Mouse (Mus musculus) embryonic stem cell, embryonic (primary cell): ENCODE results near the gene Ccdc92.

Experiments
- CTCF ChIA-PET, 4 experiments: fragments of 300-600 bp in 2 of 4; fragments of 350-600 bp in 2 of 4; sonication (Branson Sonifier 250); formaldehyde crosslinking; loops; one replicate each; lab custom pipeline; 2022; ENCODE audit warnings: inconsistent platforms in 2 of 4; lab: Charles Lee
- POLR2A ChIA-PET, 4 experiments: fragments of 300-600 bp in 2 of 4; fragments of 350-600 bp in 2 of 4; sonication (Branson Sonifier 250); formaldehyde crosslinking; loops; one replicate each; lab custom pipeline; 2022; ENCODE audit warnings: antibody characterized with exemption in 4 of 4, inconsistent platforms in 1 of 4; lab: Charles Lee

The Ccdc92 gene

DNA sequence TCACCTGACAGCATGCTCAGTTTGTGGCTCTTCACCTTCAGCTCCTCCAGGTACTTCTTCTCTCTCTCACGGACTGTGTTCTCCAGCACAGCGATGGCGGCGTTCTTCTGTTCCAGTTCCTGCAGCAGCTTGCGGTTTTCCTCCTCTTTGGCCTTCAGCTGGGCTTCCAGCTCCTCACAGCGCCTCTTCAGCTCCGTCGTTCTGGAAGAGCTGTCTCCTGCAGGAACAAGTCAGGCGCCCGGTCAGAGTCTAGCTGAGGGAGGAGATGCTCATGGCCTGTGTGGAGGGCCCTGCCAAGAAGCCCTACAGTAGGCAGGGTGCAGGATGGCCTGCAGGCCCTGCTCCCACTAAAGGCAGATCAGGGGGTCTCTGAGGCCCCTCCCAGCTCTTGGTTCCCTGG, 26.1 kb downstream of the Ccdc92 start:
- POLR2A ChIA-PET, result interaction anchor here in 3 of 4 experiments (0.5 to 2.0 kb wide), 11 partner anchors 8 to 413 kb away, joined by 3 to 7 read pairs (median 4); no protein-coding TSS in a partner anchor
- CTCF ChIA-PET, result interaction anchor here in 2 of 4 experiments (0.5 to 1.5 kb wide), 7 partner anchors 26 to 711 kb away, joined by 3 to 10 read pairs (median 3); partner anchors contain the start of gene Ccdc92 (in 1 of the 2)

- ChIA-PET CTCF (interaction anchor here in 2 of 4 experiments (0.6 to 1.5 kb wide), 3 partner anchors 27 to 698 kb away, joined by 3 read pairs; partner anchors contain the start of gene Ccdc92 (in 1 of the 2)), POLR2A (interaction anchor here in 2 of 4 experiments (1.0 to 2.0 kb wide), 5 partner anchors 9 to 26 kb away, joined by 3 to 6 read pairs (median 4); no protein-coding TSS in a partner anchor)
Measured at GRCm38 (mm10) chr5:124835218-124835617, 27.0 kb downstream of the Ccdc92 start.

GRCm38 (mm10) chr5:124830331-124830730, 31.9 kb downstream of the Ccdc92 start:
- CTCF ChIA-PET, result interaction anchor here in 3 of 4 experiments (0.6 to 1.3 kb wide), 4 partner anchors 44 to 184 kb away, joined by 3 read pairs; no protein-coding TSS in a partner anchor
- POLR2A ChIA-PET, result interaction anchor here in 1 of 4 experiments (1.2 kb wide), 1 partner anchor 10 kb away, joined by 4 read pairs; no protein-coding TSS in a partner anchor

- ChIA-PET POLR2A (no interaction called here), CTCF (interaction anchor here in 1 of 4 experiments (0.6 kb wide), 1 partner anchor 10 kb away, joined by 3 read pairs; no protein-coding TSS in a partner anchor)
Measured at GRCm38 (mm10) chr5:124822128-124822894, 39.9 kb downstream of the Ccdc92 start.

GRCm38 (mm10) chr5:124817050-124817449, 45.2 kb downstream of the Ccdc92 start:
- ChIA-PET POLR2A (interaction anchor here in 2 of 4 experiments (0.5 to 1.7 kb wide), 3 partner anchors 19 to 275 kb away, joined by 3 to 4 read pairs (median 3); no protein-coding TSS in a partner anchor), CTCF (interaction anchor here in 3 of 4 experiments (0.5 to 1.2 kb wide), 7 partner anchors 10 to 595 kb away, joined by 3 to 4 read pairs (median 3); no protein-coding TSS in a partner anchor)

- ChIA-PET POLR2A (interaction anchor here in 1 of 4 experiments (1.8 kb wide), 1 partner anchor 10 kb away, joined by 4 read pairs; no protein-coding TSS in a partner anchor), CTCF (interaction anchor here in 1 of 4 experiments (0.6 kb wide), 1 partner anchor 1976 kb away, joined by 4 read pairs; no protein-coding TSS in a partner anchor)
Measured at GRCm38 (mm10) chr5:124814797-124815196, 47.4 kb downstream of the Ccdc92 start.

DNA sequence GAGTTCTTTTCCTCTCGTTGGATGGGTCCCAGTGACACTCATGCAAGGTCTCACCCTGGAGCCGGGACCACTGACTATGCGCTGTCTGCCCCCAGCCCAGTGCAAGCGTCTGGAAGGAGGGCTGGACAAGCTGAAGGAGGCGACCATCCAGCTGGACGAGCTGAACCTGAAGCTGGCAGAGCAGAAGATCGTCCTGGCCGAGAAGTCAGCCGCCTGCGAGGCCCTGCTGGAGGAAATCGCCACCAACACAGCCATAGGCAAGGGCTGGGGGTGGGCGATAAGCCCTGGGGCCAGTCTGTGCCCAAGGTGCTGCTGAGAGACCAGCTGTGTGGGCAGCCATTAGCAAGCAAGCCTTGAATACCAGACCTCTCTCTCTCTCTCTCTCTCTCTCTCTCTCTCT, 49.8 kb downstream of the Ccdc92 start:
- ChIA-PET POLR2A (no interaction called here), CTCF (interaction anchor here in 1 of 4 experiments (0.7 kb wide), 1 partner anchor 10 kb away, joined by 3 read pairs; no protein-coding TSS in a partner anchor)

DNA sequence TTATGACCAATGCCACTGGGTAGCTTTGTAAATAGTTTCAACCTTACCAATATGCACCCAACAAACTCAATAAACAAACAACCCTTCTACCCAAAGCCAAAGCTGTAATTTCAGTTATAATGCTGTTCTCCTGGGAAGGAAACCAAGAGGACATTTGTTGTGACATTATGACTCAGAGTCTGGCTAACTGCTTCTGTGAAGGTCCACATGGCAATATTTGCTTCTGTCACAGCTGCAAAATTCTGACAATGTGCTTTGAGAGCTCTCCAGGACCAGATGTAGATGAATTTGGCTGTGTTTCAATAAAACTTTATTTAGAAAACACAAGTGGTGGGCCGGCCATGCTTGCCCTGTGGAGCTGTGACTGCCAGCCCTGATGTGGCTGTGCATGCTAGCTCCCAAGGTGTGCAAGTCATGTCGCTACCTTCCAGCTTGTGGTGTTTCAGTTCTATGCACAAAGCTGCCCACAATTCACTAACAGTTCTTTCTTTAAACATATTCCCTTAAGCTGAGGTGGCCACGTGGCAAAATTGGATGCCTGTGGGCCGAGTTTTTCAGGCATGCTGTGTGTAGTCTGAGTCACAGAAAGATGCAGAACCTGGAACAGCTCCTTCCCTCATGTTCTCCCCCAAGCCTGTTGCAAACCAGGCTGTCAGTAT, 52.4 kb downstream of the Ccdc92 start:
- ChIA-PET POLR2A (interaction anchor here in 1 of 4 experiments (0.6 to 1.0 kb wide), 2 partner anchors 37 to 173 kb away, joined by 3 read pairs; no protein-coding TSS in a partner anchor), CTCF (no interaction called here)

GRCm38 (mm10) chr5:124792112-124792511, 70.1 kb downstream of the Ccdc92 start:
- CTCF ChIA-PET, result interaction anchor here in 1 of 4 experiments (0.5 to 3.1 kb wide), 3 partner anchors 10 to 575 kb away, joined by 3 to 13 read pairs (median 5); no protein-coding TSS in a partner anchor
- POLR2A ChIA-PET, result no interaction called here

DNA sequence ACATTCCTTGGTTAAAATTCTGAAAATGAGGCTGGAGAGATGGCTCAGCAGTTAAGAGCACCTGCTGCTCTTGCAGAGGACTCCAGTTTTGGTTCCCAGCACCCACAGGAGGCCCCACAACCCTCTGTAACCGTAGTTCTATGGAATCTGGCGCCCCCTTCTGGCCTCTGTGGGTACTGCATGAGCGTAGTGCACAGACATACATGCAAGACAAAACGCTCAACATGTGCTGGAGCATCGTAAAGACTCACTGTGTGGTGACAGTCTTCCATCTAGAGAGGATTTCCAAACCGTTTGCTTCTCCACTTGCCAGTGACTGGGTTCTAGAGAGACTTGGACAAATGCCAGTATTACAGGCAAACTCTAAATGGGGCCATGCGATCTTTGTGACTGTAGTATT, 76.6 kb downstream of the Ccdc92 start:
- CTCF ChIA-PET, result interaction anchor here in 3 of 4 experiments (0.8 to 1.6 kb wide), 5 partner anchors 11 to 25 kb away, joined by 3 to 4 read pairs (median 4); no protein-coding TSS in a partner anchor
- POLR2A ChIA-PET, result interaction anchor here in 1 of 4 experiments (1.1 kb wide), 1 partner anchor 55 kb away, joined by 3 read pairs; no protein-coding TSS in a partner anchor
